Mouse (Mus musculus): Measurements from ENCODE around the gene Rapsn. TPM values are rescaled to one million over a fixed set of nuclear protein-coding genes. Genes with fewer than 3 reads are reported as not detected.

Gene Rapsn
- total and polyA plus RNA-seq, 2 experiments from 2014 or later: 32.6 to 62.0 TPM

DNA sequence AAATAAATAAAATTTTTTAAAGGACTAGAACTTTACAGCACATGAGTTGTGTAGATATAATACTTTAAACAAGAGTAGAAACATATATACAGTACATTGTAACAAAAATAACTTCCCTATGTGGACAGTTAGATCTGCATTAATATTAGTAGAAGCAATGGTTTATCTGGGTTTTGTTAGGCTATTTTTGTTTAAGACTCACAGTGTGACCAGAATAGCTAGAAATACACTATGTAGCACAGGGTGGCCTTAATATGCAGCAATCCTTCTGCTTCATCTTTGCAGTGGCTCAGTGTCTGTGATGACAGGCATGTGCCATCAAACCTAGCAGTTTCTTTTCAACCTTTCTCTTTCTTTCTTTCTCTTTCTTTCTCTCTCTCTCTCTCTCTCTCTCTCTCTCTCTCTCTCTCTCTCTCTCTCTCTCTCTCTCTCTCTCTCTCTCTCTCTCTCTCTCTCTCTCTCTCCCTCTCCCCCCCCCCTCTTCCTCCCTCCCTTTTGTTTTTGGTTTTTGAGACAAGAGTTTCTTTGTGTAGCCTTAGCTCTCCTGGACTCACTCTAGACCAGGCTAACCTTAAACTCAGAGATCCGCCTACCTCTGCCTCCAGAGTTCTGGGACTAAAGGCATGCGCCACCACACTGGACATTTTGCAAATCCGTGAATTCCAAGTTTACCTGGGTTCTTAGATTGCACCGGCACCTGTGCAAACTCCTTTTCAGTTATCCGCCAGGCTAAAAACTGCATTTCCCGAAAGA lies 17.9 kb downstream of the Rapsn start:
- H3K27me3 ChIP-seq (ENCODE audit: control insufficient read depth, insufficient read depth, low read length): no peaks in the 10 kb centered on the region
- ATAC-seq (ENCODE audit: insufficient read depth, low read depth): no peak
- TF ChIP-seq EP300 (IDR thresholded peaks at IDR 0.05; ENCODE audit: low read depth) (no peak), CTCF (IDR thresholded peaks at IDR 0.05; ENCODE audit: low read depth) (no peak)
- peak overlapping the region; percentile 76 for H3K4me2 ChIP-seq (ENCODE audit: low read depth, low read length)
- DNase-seq (ENCODE audit: low spot score): no peak
- H3K36me3 ChIP-seq (replicated peaks; ENCODE audit: control insufficient read depth, insufficient read depth, low read length): peaks cover 35% of the 10 kb centered on the region
- H3K4me1 ChIP-seq (ENCODE audit: control insufficient read depth, insufficient read depth): peaks cover 7% of the 10 kb centered on the region
- peak overlapping the region; percentile 86 for H3K4me3 ChIP-seq (ENCODE audit: low read depth, low read length)
- H3K27ac ChIP-seq (ENCODE audit: low read depth): 0 out of 2 replicates have a peak overlapping the region, but pooled peaks have one; percentile 85
- WGBS: 0% methylated on average over 6 of the region's 6 CpGs
- H3K9me3 ChIP-seq (replicated peaks; ENCODE audit: control insufficient read depth, low read length): no peaks in the 10 kb centered on the region
- H3K9ac ChIP-seq (replicated peaks; ENCODE audit: low read depth, low read length): peak overlapping the region; percentile 80

DNA sequence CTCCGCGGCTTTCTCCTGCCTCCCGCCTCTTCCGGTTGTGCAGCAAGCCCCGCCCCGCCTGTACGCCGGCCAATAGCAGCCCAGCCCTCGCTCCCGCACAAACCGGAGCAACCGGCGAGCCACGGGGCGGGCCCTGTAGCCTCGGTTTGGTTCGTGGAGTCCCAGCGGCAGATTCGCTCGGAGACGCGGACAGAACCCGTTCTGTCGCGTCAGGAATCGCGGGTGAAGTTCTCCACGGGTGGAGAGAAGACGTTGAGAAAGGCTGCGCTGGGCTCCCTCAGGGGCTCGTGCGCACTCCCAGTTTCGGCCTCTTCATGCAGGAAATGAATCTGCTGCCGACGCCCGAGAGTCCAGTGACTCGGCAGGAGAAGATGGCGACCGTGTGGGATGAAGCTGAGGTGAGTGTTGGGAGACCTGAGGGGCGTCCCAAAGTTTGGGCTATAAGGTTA lies 18.5 kb downstream of the Rapsn start, which contains the start of gene Psmc3:
Gene Psmc3, plus strand, starts transcription at position 76 of the 449 bp plus-strand sequence.
- no peaks in the 10 kb centered on the region for H3K9me3 ChIP-seq (replicated peaks; ENCODE audit: control insufficient read depth, low read length)
- ATAC-seq (ENCODE audit: insufficient read depth, low read depth): peak; percentile 99
- H3K4me3 ChIP-seq (ENCODE audit: low read depth, low read length): peak within 1 kb of the TSS; percentile 86
- DNase-seq (ENCODE audit: low spot score): peak; percentile 92
- peak within 1 kb of the TSS; percentile 85 for H3K27ac ChIP-seq (ENCODE audit: low read depth)
- H3K27me3 ChIP-seq (ENCODE audit: control insufficient read depth, insufficient read depth, low read length): no peaks in the 10 kb centered on the region
- peak within 1 kb of the TSS; percentile 80 for H3K9ac ChIP-seq (replicated peaks; ENCODE audit: low read depth, low read length)
- WGBS: under 1% methylated on average over 40 of the region's 40 CpGs
- peaks cover 7% of the 10 kb centered on the region for H3K4me1 ChIP-seq (ENCODE audit: control insufficient read depth, insufficient read depth)
- TF ChIP-seq EP300 (IDR thresholded peaks at IDR 0.05; ENCODE audit: low read depth) (no peak), CTCF (IDR thresholded peaks at IDR 0.05; ENCODE audit: low read depth) (no peak)
- H3K36me3 ChIP-seq (replicated peaks; ENCODE audit: control insufficient read depth, insufficient read depth, low read length): peaks cover 41% of the 10 kb centered on the region
- H3K4me2 ChIP-seq (ENCODE audit: low read depth, low read length): peak within 1 kb of the TSS; percentile 76

DNA sequence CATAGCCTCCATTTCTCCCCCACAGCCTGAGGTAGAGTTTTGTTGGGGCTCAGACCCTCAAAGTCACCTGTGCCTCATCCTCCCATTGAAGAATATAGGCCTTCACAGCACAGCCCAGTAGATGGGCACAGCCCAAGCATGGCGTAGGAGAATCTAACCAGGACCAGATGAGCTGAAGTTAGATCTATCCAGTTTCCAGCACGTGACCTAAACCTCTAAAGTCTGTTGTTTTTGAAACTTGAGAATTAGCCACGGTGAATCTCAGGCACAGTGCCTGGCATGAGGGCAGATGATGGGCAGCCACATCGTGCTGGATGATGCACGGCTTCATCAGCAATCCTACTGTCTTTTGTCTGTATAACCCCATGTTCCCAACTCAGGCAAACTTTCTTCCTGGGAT lies 23.0 kb downstream of the Rapsn start:
- TF ChIP-seq CTCF (IDR thresholded peaks at IDR 0.05; ENCODE audit: low read depth): no peak
- Histone ChIP-seq H3K4me2 (ENCODE audit: low read depth, low read length) (no peak overlapping the region), H3K9ac (replicated peaks; ENCODE audit: low read depth, low read length) (no peak overlapping the region), H3K4me1 (ENCODE audit: control insufficient read depth, insufficient read depth) (peaks cover 11% of the 10 kb centered on the region), H3K27me3 (ENCODE audit: control insufficient read depth, insufficient read depth, low read length) (no peaks in the 10 kb centered on the region), H3K36me3 (replicated peaks; ENCODE audit: control insufficient read depth, insufficient read depth, low read length) (peaks cover 67% of the 10 kb centered on the region), H3K27ac (ENCODE audit: low read depth) (no peak overlapping the region), H3K9me3 (replicated peaks; ENCODE audit: control insufficient read depth, low read length) (no peaks in the 10 kb centered on the region), H3K4me3 (ENCODE audit: low read depth, low read length) (no peak overlapping the region)
- 90% methylated on average over 5 of the region's 5 CpGs for WGBS
- DNase-seq (ENCODE audit: low spot score) (no peak), ATAC-seq (ENCODE audit: insufficient read depth, low read depth) (no peak)

DNA sequence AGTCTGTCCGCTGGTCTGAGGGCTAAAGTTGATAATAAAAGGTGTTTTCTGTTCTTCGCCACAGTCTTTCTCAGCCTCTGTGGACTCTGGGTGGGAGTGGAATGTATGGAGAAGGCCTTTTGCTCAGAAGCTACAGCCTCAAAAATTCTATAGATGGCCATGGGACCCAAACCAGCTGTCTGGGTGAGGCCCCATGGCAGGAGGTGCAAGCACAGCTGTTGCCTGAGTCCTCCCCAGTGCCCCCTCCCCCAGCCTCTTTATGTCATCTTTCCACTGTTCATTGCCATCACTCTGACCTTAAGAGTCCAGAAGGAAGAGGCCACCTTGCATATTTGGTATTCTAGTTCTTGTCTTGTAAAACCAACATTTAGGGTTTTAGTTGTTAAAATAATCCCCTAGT lies 24.0 kb downstream of the Rapsn start:
- no peak overlapping the region for H3K9ac ChIP-seq (replicated peaks; ENCODE audit: low read depth, low read length)
- H3K27me3 ChIP-seq (ENCODE audit: control insufficient read depth, insufficient read depth, low read length): no peaks in the 10 kb centered on the region
- H3K4me2 ChIP-seq (ENCODE audit: low read depth, low read length): no peak overlapping the region

DNA sequence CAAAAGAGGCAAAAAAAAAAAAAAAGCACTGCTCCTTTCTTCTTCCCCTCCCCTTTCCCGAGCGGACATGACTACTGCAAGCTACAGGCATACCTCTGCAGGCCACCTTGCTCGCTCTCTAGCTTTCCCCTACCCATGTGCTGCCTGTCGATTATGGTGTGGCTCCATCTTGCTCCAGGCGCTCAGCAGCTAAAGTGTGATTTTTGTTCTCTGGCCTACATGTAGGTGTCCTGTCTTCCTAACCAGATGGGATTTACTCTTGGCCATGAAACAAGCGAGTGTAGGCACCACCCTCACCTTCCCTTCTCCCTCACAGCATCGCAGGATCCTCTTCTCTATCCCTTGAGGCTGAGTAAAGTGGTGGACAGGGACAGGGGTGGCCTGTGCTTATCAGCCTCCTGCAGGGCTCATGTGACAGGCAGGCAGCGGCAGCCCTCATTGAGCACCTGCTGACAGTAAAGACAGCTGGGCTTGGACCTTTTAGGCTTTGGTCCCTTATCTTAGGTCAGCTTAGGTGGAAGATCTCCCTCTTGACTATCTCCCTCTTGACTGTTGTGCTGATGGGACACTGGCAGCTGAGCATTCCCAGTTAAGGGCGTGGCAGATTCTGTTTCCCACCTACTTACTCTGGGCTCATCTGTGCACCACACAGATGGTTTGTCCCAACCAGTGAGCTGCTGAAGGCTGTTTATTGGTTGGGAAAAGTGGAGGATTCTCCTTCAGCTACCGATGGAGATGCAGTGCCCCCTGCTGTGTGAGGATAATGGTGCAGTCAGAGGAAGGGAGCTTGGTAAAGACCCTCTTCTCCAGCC lies 25.3 kb downstream of the Rapsn start:
- Histone ChIP-seq H3K4me1 (ENCODE audit: control insufficient read depth, insufficient read depth) (peaks cover 4% of the 10 kb centered on the region), H3K9ac (replicated peaks; ENCODE audit: low read depth, low read length) (no peak overlapping the region), H3K9me3 (replicated peaks; ENCODE audit: control insufficient read depth, low read length) (no peaks in the 10 kb centered on the region), H3K4me2 (ENCODE audit: low read depth, low read length) (no peak overlapping the region), H3K36me3 (replicated peaks; ENCODE audit: control insufficient read depth, insufficient read depth, low read length) (peaks cover 74% of the 10 kb centered on the region), H3K27me3 (ENCODE audit: control insufficient read depth, insufficient read depth, low read length) (no peaks in the 10 kb centered on the region), H3K4me3 (ENCODE audit: low read depth, low read length) (no peak overlapping the region), H3K27ac (ENCODE audit: low read depth) (peak overlapping the region; percentile 72)
- TF ChIP-seq EP300 (IDR thresholded peaks at IDR 0.05; ENCODE audit: low read depth) (no peak), CTCF (IDR thresholded peaks at IDR 0.05; ENCODE audit: low read depth) (peak; percentile 81)
- WGBS: 47% methylated on average over 10 of the region's 10 CpGs
- DNase-seq (ENCODE audit: low spot score): peak; percentile 53
- peak; percentile 65 for ATAC-seq (ENCODE audit: insufficient read depth, low read depth)

More for the DNA sequence above, 24.0 kb downstream of the Rapsn start:
- peaks cover 77% of the 10 kb centered on the region for H3K36me3 ChIP-seq (replicated peaks; ENCODE audit: control insufficient read depth, insufficient read depth, low read length)
- no peak for TF ChIP-seq CTCF (IDR thresholded peaks at IDR 0.05; ENCODE audit: low read depth)
- no peak for TF ChIP-seq EP300 (IDR thresholded peaks at IDR 0.05; ENCODE audit: low read depth)
- no peak overlapping the region for H3K4me3 ChIP-seq (ENCODE audit: low read depth, low read length)
- ATAC-seq (ENCODE audit: insufficient read depth, low read depth): no peak
- no peaks in the 10 kb centered on the region for H3K9me3 ChIP-seq (replicated peaks; ENCODE audit: control insufficient read depth, low read length)
- no peak overlapping the region for H3K27ac ChIP-seq (ENCODE audit: low read depth)
- peaks cover 11% of the 10 kb centered on the region for H3K4me1 ChIP-seq (ENCODE audit: control insufficient read depth, insufficient read depth)
- WGBS: 89% methylated on average over 2 of the region's 2 CpGs
- DNase-seq (ENCODE audit: low spot score): no peak

Data from heart, postnatal 0 days (tissue).